Mouse (Mus musculus): ENCODE data around the gene Atg9a. TPM values are rescaled to one million over a fixed set of nuclear protein-coding genes. Genes with fewer than 3 reads are reported as not detected.

Atg9a gene
- polyA plus RNA-seq, 3 experiments from 2014 or later: 7.5 to 10.8 (median 8.4) TPM

GRCm38 (mm10) chr1:75168093-75168471 lies 23.9 kb downstream of the Atg9a start:
- peak; percentile 4 for ATAC-seq

- ATAC-seq: no peak
These were observed 31.8 kb downstream of the Atg9a start for GRCm38 (mm10) chr1:75160256-75160617.

- no peak for ATAC-seq
These were observed 32.3 kb downstream of the Atg9a start for GRCm38 (mm10) chr1:75159540-75160255.

- no peak for ATAC-seq
These were observed 33.0 kb downstream of the Atg9a start for GRCm38 (mm10) chr1:75158990-75159389.

- ATAC-seq: no peak
These were observed 36.2 kb downstream of the Atg9a start for GRCm38 (mm10) chr1:75155837-75156236.

GRCm38 (mm10) chr1:75148727-75149126 lies 43.3 kb downstream of the Atg9a start:
- no peak for ATAC-seq

- no peak for ATAC-seq
These were observed 44.4 kb downstream of the Atg9a start for GRCm38 (mm10) chr1:75147411-75148135.

GRCm38 (mm10) chr1:75145589-75145988 lies 46.4 kb downstream of the Atg9a start:
- ATAC-seq: no peak

- peak; percentile 73 for ATAC-seq
These were observed 49.4 kb downstream of the Atg9a start, which contains the start of the genes Cnppd1 and Retreg2 for GRCm38 (mm10) chr1:75142301-75143261. Cnppd1 (minus strand) TSS chr1:75142711. Retreg2 (plus strand) TSS chr1:75142778.

GRCm38 (mm10) chr1:75141486-75142190 lies 50.4 kb downstream of the Atg9a start:
- peak; percentile 52 for ATAC-seq

- no peak for ATAC-seq
These were observed 51.3 kb downstream of the Atg9a start for GRCm38 (mm10) chr1:75140601-75141190.

- ATAC-seq: no peak
These were observed 53.5 kb downstream of the Atg9a start for GRCm38 (mm10) chr1:75138448-75138847.

GRCm38 (mm10) chr1:75136730-75137129 lies 55.3 kb downstream of the Atg9a start:
- no peak for ATAC-seq

- no peak for ATAC-seq
These were observed 55.7 kb downstream of the Atg9a start for GRCm38 (mm10) chr1:75136293-75136692.

- ATAC-seq: no peak
These were observed 58.4 kb downstream of the Atg9a start, which contains the start of gene Slc23a3 for GRCm38 (mm10) chr1:75133421-75134207. Slc23a3 (minus strand) TSS chr1:75133890.

Other genes with a start within 250 kb of the Atg9a start
- not detected for gene Ihh, start 240.5 kb downstream of the Atg9a start, polyA plus RNA-seq (2017; shearing (Covaris generic))
- gene Nhej1, start 67.0 kb downstream of the Atg9a start, polyA plus RNA-seq (2017; shearing (Covaris generic)): 1 to 10 TPM; 6.1 to 8.8 (median 7.6) TPM
- gene Slc23a3, start 58.3 kb downstream of the Atg9a start, polyA plus RNA-seq (2017; shearing (Covaris generic)): under 1 TPM in 1 of 3 experiments, not detected in 2; 0.47 TPM
- 100 to 1,000 TPM; 120 to 140 (median 139) TPM for gene Cnppd1, start 49.5 kb downstream of the Atg9a start, polyA plus RNA-seq (2017; shearing (Covaris generic))
- 10 to 100 TPM; 17.4 to 31.3 (median 20.3) TPM for gene Retreg2, start 49.4 kb downstream of the Atg9a start, polyA plus RNA-seq (2017; shearing (Covaris generic))
- gene Zfand2b, start 23.6 kb downstream of the Atg9a start, polyA plus RNA-seq (2017; shearing (Covaris generic)): 10 to 100 TPM; 45.5 to 56.2 (median 50.2) TPM
- gene Abcb6, start 11.8 kb downstream of the Atg9a start, polyA plus RNA-seq (2017; shearing (Covaris generic)): 1 to 10 TPM; 3.0 to 4.6 (median 4.4) TPM
- gene Ankzf1, start within 50 bp of the Atg9a start, polyA plus RNA-seq (2017; shearing (Covaris generic)): 10 to 100 TPM; 16.5 to 28.6 (median 25.1) TPM
- gene Glb1l, start 18.6 kb upstream of the Atg9a start, polyA plus RNA-seq (2017; shearing (Covaris generic)): 10 to 100 TPM in 2 of 3 experiments, 1 to 10 TPM in 1; 8.4 to 14.1 (median 13.5) TPM
- gene Stk16, start 18.6 kb upstream of the Atg9a start, polyA plus RNA-seq (2017; shearing (Covaris generic)): 10 to 100 TPM; 46.3 to 62.7 (median 51.6) TPM
- 100 to 1,000 TPM; 116 to 151 (median 123) TPM for gene Tuba4a, start 27.7 kb upstream of the Atg9a start, polyA plus RNA-seq (2017; shearing (Covaris generic))
- not detected for gene A630095N17Rik, start 39.9 kb upstream of the Atg9a start, polyA plus RNA-seq (2017; shearing (Covaris generic))
- 1 to 10 TPM; 3.0 to 7.0 (median 5.8) TPM for gene Dnajb2, start 44.2 kb upstream of the Atg9a start, polyA plus RNA-seq (2017; shearing (Covaris generic))
- gene Ptprn, start 72.3 kb upstream of the Atg9a start, polyA plus RNA-seq (2017; shearing (Covaris generic)): under 1 TPM in 1 of 3 experiments, not detected in 2; 0.36 TPM
- gene Resp18, start 86.2 kb upstream of the Atg9a start, polyA plus RNA-seq (2017; shearing (Covaris generic)): not detected
- 10 to 100 TPM; 52.9 to 68.4 (median 62.8) TPM for gene Dnpep, start 125.8 kb upstream of the Atg9a start, polyA plus RNA-seq (2017; shearing (Covaris generic))
- gene Des, start 168.1 kb upstream of the Atg9a start, polyA plus RNA-seq (2017; shearing (Covaris generic)): under 1 TPM in 1 of 3 experiments, not detected in 2; 0.64 TPM
- under 1 TPM in 1 of 3 experiments, not detected in 2; 0.34 TPM for gene Speg, start 183.1 kb upstream of the Atg9a start, polyA plus RNA-seq (2017; shearing (Covaris generic))
- 10 to 100 TPM; 44.2 to 67.2 (median 62.7) TPM for gene Gmppa, start 243.7 kb upstream of the Atg9a start, polyA plus RNA-seq (2017; shearing (Covaris generic))